Mouse (Mus musculus) left cerebral cortex, postnatal 14 days (tissue): ENCODE measurements around the gene Mtif2. TPM values are rescaled to one million over a fixed set of nuclear protein-coding genes. Genes with fewer than 3 reads are reported as not detected.
"Not testable (repeated sequence)": the region's sequence is repeated elsewhere in the genome, so short reads cannot be mapped to it uniquely, and the experiment has no call there.

Source experiments
- DNase-seq, 2 experiments: peaks; one replicate each; pipeline ENCODE4 v3.0.0; 2021 to 2022; ENCODE audit warnings: low spot score in 2 of 2, mixed read lengths in 1 of 2
- intact Hi-C: fragments of 180-260 bp; cut with DNase I; formaldehyde crosslinking; loops from one replicate; pipeline ENCODE4 v1.15.1; 2025
- long read RNA-seq, 2 experiments: library from polyadenylated mRNA; stranded (forward); transcript quantifications; one replicate each; pipeline ENCODE4 v2.0.0; 2021
- total RNA-seq, 2 experiments: library from RNA; stranded (reverse); gene quantifications; 2 replicates each; pipeline ENCODE4 v1.2.3; 2021

Gene Mtif2
- 10 to 100 TPM; 33.0 to 41.8 TPM for total RNA-seq
- long read RNA-seq, experiment 1, transcript Mtif2-202 (14 exons, 2,741 nt): major isoform, 9 of 21 reads
- long read RNA-seq, experiment 1, partial matches to known transcripts: 0 of 21 reads
- long read RNA-seq, experiment 1, other reads (novel, unspliced or antisense): 11 of 21 reads
- long read RNA-seq, experiment 2, transcript Mtif2-202 (14 exons, 2,741 nt): major isoform, 8 of 24 reads
- long read RNA-seq, experiment 2, partial matches to known transcripts: 4 of 24 reads
- long read RNA-seq, experiment 2, other reads (novel, unspliced or antisense): 11 of 24 reads

- intact Hi-C loops: loop anchor here (10.0 kb wide), 1 partner anchor 261 kb away; no protein-coding TSS in a partner anchor
These were observed at the start of gene Mtif2 for GRCm38 (mm10) chr11:29525988-29526794. Gene Mtif2 (plus strand): TSS chr11:29526408.

GRCm38 (mm10) chr11:29493135-29493534 is 33.1 kb upstream of the Mtif2 start:
- DNase-seq: no peak
- intact Hi-C loops: no loop called here

More at GRCm38 (mm10) chr11:29525988-29526794, at the start of gene Mtif2:
- peak; percentile 77 to 79 for DNase-seq

GRCm38 (mm10) chr11:29496962-29497361 is 29.2 kb upstream of the Mtif2 start:
- intact Hi-C loops: no loop called here
- no peak for DNase-seq

GRCm38 (mm10) chr11:29503948-29504893 is 22.0 kb upstream of the Mtif2 start:
- intact Hi-C loops: no loop called here
- no peak for DNase-seq

GRCm38 (mm10) chr11:29504899-29505625 is 21.1 kb upstream of the Mtif2 start:
- no peak for DNase-seq
- intact Hi-C loops: no loop called here

GRCm38 (mm10) chr11:29509421-29509820 is 16.8 kb upstream of the Mtif2 start:
- intact Hi-C loops: no loop called here
- no peak for DNase-seq

GRCm38 (mm10) chr11:29512818-29513535 is 13.2 kb upstream of the Mtif2 start:
- intact Hi-C loops: loop anchor here (10.0 kb wide), 1 partner anchor 138 kb away; the partner anchor contains the start of gene Ccdc88a

GRCm38 (mm10) chr11:29514325-29514681 is 11.9 kb upstream of the Mtif2 start:
- intact Hi-C loops: loop anchor here (10.0 kb wide), 1 partner anchor 140 kb away; the partner anchor contains the start of gene Ccdc88a
- DNase-seq: no peak

More at GRCm38 (mm10) chr11:29512818-29513535, 13.2 kb upstream of the Mtif2 start:
- no peak for DNase-seq

GRCm38 (mm10) chr11:29514682-29515412 is 11.4 kb upstream of the Mtif2 start, which contains the start of gene Prorsd1:
Gene Prorsd1 (minus strand): TSS chr11:29515033.
- intact Hi-C loops: loop anchor here (10.0 kb wide), 1 partner anchor 140 kb away; the partner anchor contains the start of gene Ccdc88a
- DNase-seq: peak; percentile 70 to 75

- intact Hi-C loops: no loop called here
- DNase-seq: no peak
These were observed 12.0 kb downstream of the Mtif2 start for GRCm38 (mm10) chr11:29538201-29538600.

GRCm38 (mm10) chr11:29544225-29544945 is 18.2 kb downstream of the Mtif2 start:
- no peak for DNase-seq
- intact Hi-C loops: no loop called here

GRCm38 (mm10) chr11:29545150-29545752 is 19.0 kb downstream of the Mtif2 start:
- intact Hi-C loops: loop anchor here (5.0 kb wide), 3 partner anchors 167 to 482 kb away; partner anchors contain the start of gene Eml6
- not testable (repeated sequence) for DNase-seq

GRCm38 (mm10) chr11:29546297-29546696 is 20.1 kb downstream of the Mtif2 start:
- intact Hi-C loops: loop anchor here (5.0 kb wide), 3 partner anchors 166 to 481 kb away; partner anchors contain the start of gene Eml6

GRCm38 (mm10) chr11:29546762-29547161 is 20.6 kb downstream of the Mtif2 start:
- DNase-seq: no peak
- intact Hi-C loops: loop anchor here (5.0 kb wide), 3 partner anchors 166 to 481 kb away; partner anchors contain the start of gene Eml6

More at GRCm38 (mm10) chr11:29546297-29546696, 20.1 kb downstream of the Mtif2 start:
- DNase-seq: not testable (repeated sequence)

GRCm38 (mm10) chr11:29547249-29547751 is 21.1 kb downstream of the Mtif2 start:
- DNase-seq: no peak
- intact Hi-C loops: loop anchor here (5.0 kb wide), 3 partner anchors 165 to 480 kb away; partner anchors contain the start of gene Eml6
